Comparison of ENCODE assay signal across 12 mouse cellular contexts in the genomic region with DNA sequence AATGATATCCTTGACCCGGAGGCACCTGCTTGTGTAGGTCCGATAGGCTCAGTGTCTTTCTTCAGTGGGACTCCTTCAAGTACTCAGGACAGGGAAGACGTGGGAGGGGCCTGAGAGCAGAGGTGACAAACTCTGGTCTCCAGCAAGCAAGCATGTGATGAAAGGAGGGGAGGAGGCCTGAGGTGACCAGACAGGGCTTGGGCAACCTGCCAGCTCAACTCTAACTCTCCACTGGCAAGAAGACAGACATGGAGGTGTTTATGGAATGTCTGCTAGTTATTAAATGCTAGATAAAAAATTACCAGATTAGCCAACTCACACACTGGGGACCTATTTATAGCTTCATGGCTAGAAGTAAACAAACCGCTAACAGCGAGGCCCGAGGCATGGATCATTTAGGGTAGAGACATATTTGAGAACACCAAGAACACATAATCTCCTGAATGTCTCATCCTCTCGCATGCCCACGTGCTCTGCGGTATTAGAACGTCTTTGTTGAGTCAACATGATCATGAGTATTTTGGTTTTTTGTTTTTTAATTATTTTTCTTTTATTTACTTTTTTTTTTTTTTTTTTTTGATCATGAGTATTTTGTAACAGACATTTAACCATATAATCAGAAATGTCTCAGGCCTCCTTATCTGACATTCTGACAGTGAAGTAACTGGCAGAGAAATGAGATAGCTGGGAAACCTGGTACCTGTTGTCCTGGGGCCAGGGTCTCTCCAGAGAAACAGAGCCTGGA. TPM values are rescaled to one million over a fixed set of nuclear protein-coding genes. Genes with fewer than 3 reads are reported as not detected.
DNase-seq lines count a peak whose midpoint lies in the region; ATAC-seq and TF ChIP-seq lines count a peak whose summit lies in the region.
"Had no signal": no experiment of that assay in that cellular context is flagged by ENCODE, and none has a peak within 500 bp of the region (broad histone marks: within the 10 kb centered on the region; RNA-seq: fewer than 3 reads in every experiment).

No protein-coding gene starts in this region.

- peaks cover 48% of the 10 kb centered on the region for H3K4me1 ChIP-seq in heart, embryonic 12.5 days (replicated peaks)
- H3K4me1 ChIP-seq in stomach, embryonic 15.5 days = peaks cover 5% of the 10 kb centered on the region; the same call in 1 of the 2 replicates

- no peaks in the 10 kb centered on the region for H3K27me3 ChIP-seq in heart, embryonic 12.5 days (replicated peaks)
- no peaks in the 10 kb centered on the region for H3K27me3 ChIP-seq in stomach, embryonic 15.5 days (replicated peaks)

- TF ChIP-seq CTCF in left cerebral cortex, adult 2 months (IDR thresholded peaks at IDR 0.05) = no peak

- H3K4me2 ChIP-seq in heart, embryonic 12.5 days = no peak overlapping the region
- no peak overlapping the region for H3K4me2 ChIP-seq in stomach, embryonic 15.5 days

- H3K27ac ChIP-seq in left cerebral cortex, adult 2 months = no peak overlapping the region
- H3K27ac ChIP-seq in heart, embryonic 12.5 days (ENCODE audit: poor library complexity, severe bottlenecking) = peak overlapping the region; percentile 91
- H3K27ac ChIP-seq in stomach, embryonic 15.5 days = no peak overlapping the region

- no peaks in the 10 kb centered on the region for H3K36me3 ChIP-seq in heart, embryonic 12.5 days
- H3K36me3 ChIP-seq in stomach, embryonic 15.5 days = no peaks in the 10 kb centered on the region

- peak; percentile 70; the same call in 1 of the 2 replicates for ATAC-seq in heart, embryonic 12.5 days (ENCODE audit: insufficient number of reproducible peaks, low FRiP score)
- ATAC-seq in stomach, embryonic 15.5 days (ENCODE audit: insufficient read depth, low FRiP score, low read depth) = 0 out of 2 replicates have a peak, but pooled peaks have one; percentile 16
- ATAC-seq in erythroblast, adult 5-6 weeks (replicated peaks; ENCODE audit: low FRiP score, poor library complexity, severe bottlenecking) = no peak

- no peak overlapping the region for H3K4me3 ChIP-seq in left cerebral cortex, adult 2 months
- H3K4me3 ChIP-seq in heart, embryonic 12.5 days = no peak overlapping the region
- no peak overlapping the region for H3K4me3 ChIP-seq in stomach, embryonic 15.5 days (replicated peaks)

- intact Hi-C loops in left cerebral cortex, postnatal 4 days (cut with DNase I) = no loop called here
- intact Hi-C loops in left cerebral cortex, adult 2 months (cut with DNase I) = no loop called here
- intact Hi-C loops in left cerebral cortex, postnatal 25 days (cut with DNase I) = no loop called here

- H3K9me3 ChIP-seq in heart, embryonic 12.5 days (replicated peaks) = no peaks in the 10 kb centered on the region
- H3K9me3 ChIP-seq in stomach, embryonic 15.5 days = no peaks in the 10 kb centered on the region

- H3K9ac ChIP-seq in heart, embryonic 12.5 days = no peak overlapping the region
- H3K9ac ChIP-seq in stomach, embryonic 15.5 days = no peak overlapping the region

- 32% methylated on average over 10 of the region's 10 CpGs for WGBS in heart, embryonic 12.5 days
- WGBS in stomach, embryonic 15.5 days = 52% methylated on average over 10 of the region's 10 CpGs

- DNase-seq in left cerebral cortex, postnatal 4 days = peak; percentile 17
- DNase-seq in left cerebral cortex, adult 2 months (ENCODE audit: extremely low spot score in 1 of 2, low spot score in 2 of 2) = no peak
- peak; percentile 90 to 93 for DNase-seq in kidney, postnatal 25 days
- no peak for DNase-seq in left cerebral cortex, postnatal 25 days (ENCODE audit: low spot score in 2 of 2)
- DNase-seq in frontal cortex, adult 2 months (ENCODE audit: extremely low spot score in 1 of 2, low spot score in 1 of 2) = no peak
- DNase-seq: cerebellum, adult 2 months had no signal

RNA-seq across cellular contexts. Expression of gene Ric1, which starts 53.0 kb away (rescaled TPM):
- total RNA-seq in left cerebral cortex, postnatal 4 days (2021) = 10 to 100 TPM; 40.8 to 43.6 TPM
- 10 to 100 TPM; 36.4 to 36.8 TPM for total RNA-seq in left cerebral cortex, adult 2 months (2021)
- 7.5 and 8.4 TPM in 2 replicates for polyA plus RNA-seq in heart, embryonic 12.5 days (2016; fragmentation: Nextera tagmentation; extraction: Ambion mirVana)
- polyA plus RNA-seq in stomach, embryonic 15.5 days (2015; fragmentation: Nextera tagmentation; extraction: Ambion mirVana) = 13.8 and 14.3 TPM in 2 replicates
- 1.7 and 6.1 TPM in 2 replicates for total RNA-seq in erythroblast, adult 5-6 weeks (2015; ENCODE audit: low replicate concordance)
- 4.6 and 4.7 TPM in 2 replicates for total RNA-seq in erythroblast, adult 5-6 weeks (2017; ENCODE audit: low replicate concordance)
- total RNA-seq in left cerebral cortex, postnatal 25 days (2021) = 10 to 100 TPM; 36.6 to 37.1 TPM
- 31.9 and 32.1 TPM in 2 replicates for polyA plus RNA-seq in frontal cortex, adult 2 months (2012; rRNA removed)

RNA-seq across cellular contexts. Expression of gene Pdcd1lg2, which starts 58.4 kb away (rescaled TPM):
- under 1 TPM in 1 of 2 experiments, not detected in 1; 0.28 TPM for total RNA-seq in left cerebral cortex, postnatal 4 days (2021)
- under 1 TPM in 1 of 2 experiments, not detected in 1; 0.32 TPM for total RNA-seq in left cerebral cortex, adult 2 months (2021)
- polyA plus RNA-seq in heart, embryonic 12.5 days (2016; fragmentation: Nextera tagmentation; extraction: Ambion mirVana) = not detected in 2 replicates
- polyA plus RNA-seq in stomach, embryonic 15.5 days (2015; fragmentation: Nextera tagmentation; extraction: Ambion mirVana) = not detected in 2 replicates
- total RNA-seq in erythroblast, adult 5-6 weeks (2015; ENCODE audit: low replicate concordance) = not detected in 2 replicates
- 0.42 TPM in 1 of 2 replicates, not detected in the other for total RNA-seq in erythroblast, adult 5-6 weeks (2017; ENCODE audit: low replicate concordance)
- under 1 TPM in 1 of 2 experiments, not detected in 1; 0.21 TPM for total RNA-seq in left cerebral cortex, postnatal 25 days (2021)
- polyA plus RNA-seq in frontal cortex, adult 2 months (2012; rRNA removed) = 0.10 TPM in 1 of 2 replicates, not detected in the other
- total RNA-seq: gastrocnemius, adult 8-10 months had no signal
- polyA plus RNA-seq: cerebellum, adult 2 months; limb, embryonic 14.5 days; neural tube, embryonic 14.5 days had no signal

Comparison
In these comparisons a context has a peak if more than half of its experiments do, and no peak if none do; other contexts are left out.
1. DNase-seq: peak in left cerebral cortex, postnatal 4 days (single experiment) and kidney, postnatal 25 days (2 of 2); none in left cerebral cortex, adult 2 months (0 of 2), left cerebral cortex, postnatal 25 days (0 of 2) and frontal cortex, adult 2 months (0 of 2).
2. RNA of gene Ric1, which starts 53.0 kb away (total RNA-seq): 40.8 to 43.6 TPM in left cerebral cortex, postnatal 4 days, 36.6 to 37.1 TPM in left cerebral cortex, postnatal 25 days and 36.4 to 36.8 TPM in left cerebral cortex, adult 2 months; 1.7 to 6.1 TPM in erythroblast, adult 5-6 weeks; every median in the first group is over 4 times any median in the second.